Mouse (Mus musculus) kidney, postnatal 0 days (tissue): Measurements from ENCODE around the gene Gpr50. TPM values are rescaled to one million over a fixed set of nuclear protein-coding genes. Genes with fewer than 3 reads are reported as not detected.

ENCODE experiments used
- ATAC-seq: fragments of 200-750 bp; cut with Nextera tagmentation; replicated peaks from 2 replicates; pipeline ENCODE4 v1.8.0; 2017; ENCODE audit warnings: low read depth, moderate number of reproducible peaks, moderate TSS enrichment, moderate library complexity; ENCODE audit not compliant: low FRiP score
- DNase-seq: peaks from one replicate; pipeline ENCODE4 v3.0.0-alpha.2; 2016; ENCODE audit warnings: low spot score
- H3K27ac ChIP-seq: fragments of 300-500 bp; sonication (generic); 2 replicates; pipeline ENCODE4 v1.5.1; 2014; ENCODE audit warnings: mild to moderate bottlenecking
- H3K27me3 ChIP-seq: fragments of 300-500 bp; sonication (generic); 2 replicates; pipeline ENCODE4 v1.6.1; 2014; ENCODE audit warnings: low read length, mixed read lengths; ENCODE audit not compliant: insufficient read depth
- H3K36me3 ChIP-seq: fragments of 300-500 bp; sonication (generic); 2 replicates; pipeline ENCODE4 v1.6.1; 2014; ENCODE audit warnings: low read length, mixed read lengths; ENCODE audit not compliant: insufficient read depth
- H3K4me1 ChIP-seq: fragments of 300-500 bp; sonication (generic); replicated peaks from 2 replicates; pipeline ENCODE4 v1.6.1; 2014; ENCODE audit warnings: antibody characterized with exemption, low read length, mixed read lengths; ENCODE audit not compliant: insufficient read depth
- H3K4me2 ChIP-seq: fragments of 300-500 bp; sonication (generic); 2 replicates; pipeline ENCODE4 v1.6.1; 2014; ENCODE audit warnings: mild to moderate bottlenecking, low read length, moderate library complexity, mixed read lengths
- H3K4me3 ChIP-seq: fragments of 300-500 bp; sonication (generic); replicated peaks from 2 replicates; pipeline ENCODE4 v1.5.1; 2014; ENCODE audit warnings: low read depth, low read length
- H3K9ac ChIP-seq: fragments of 300-500 bp; sonication (generic); 2 replicates; pipeline ENCODE4 v1.6.1; 2014; ENCODE audit warnings: low read depth, low read length
- H3K9me3 ChIP-seq: fragments of 300-500 bp; sonication (generic); replicated peaks from 2 replicates; pipeline ENCODE4 v1.6.1; 2016; ENCODE audit warnings: low read length, inconsistent platforms, mixed read lengths
- CTCF ChIP-seq: IDR thresholded peaks from 2 replicates; pipeline ENCODE4 v1.5.1; 2016; ENCODE audit warnings: antibody characterized with exemption, low read depth, mild to moderate bottlenecking, moderate library complexity
- WGBS: fragments of 180-500 bp; shearing (Covaris S2); extraction: QIAGEN DNeasy Blood & Tissue Kit; methylation state at CpG from one replicate; pipeline ENCODE4 v1.1.7; 2014; 5-methylcytosine and 5-hydroxymethylcytosine counted together
- polyA plus RNA-seq: library from polyadenylated mRNA; unstranded; fragments of >200 nt; fragmentation: Nextera tagmentation; extraction: Ambion mirVana; gene quantifications from 2 replicates; pipeline ENCODE4 v1.2.1, GENCODE M21; 2015

Gpr50 gene
- polyA plus RNA-seq, 1 experiment from 2014 or later, result 0.26 TPM

DNA sequence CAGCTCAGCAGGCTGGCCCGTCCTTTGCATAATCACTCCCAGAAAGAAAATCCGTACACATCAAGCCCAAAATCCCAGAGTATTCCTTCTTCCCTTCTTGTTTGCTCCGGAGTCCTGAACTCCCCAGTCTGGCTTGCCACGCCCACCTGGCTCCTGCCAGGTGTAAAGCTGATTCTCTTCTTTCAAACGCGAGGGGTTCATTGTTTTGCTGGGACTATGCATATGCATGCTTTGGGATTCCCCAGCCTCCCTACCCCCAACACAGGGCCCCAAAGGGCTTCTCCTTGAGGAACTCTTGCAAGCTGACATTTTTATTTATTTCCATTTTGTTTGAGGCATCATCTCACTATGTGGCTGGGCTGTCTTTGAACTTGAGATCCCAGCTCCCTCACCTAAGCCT lies 6.8 kb downstream of the Gpr50 start:
- Histone ChIP-seq H3K27ac (no peak overlapping the region), H3K4me1 (no peaks in the 10 kb centered on the region), H3K27me3 (peaks cover 4% of the 10 kb centered on the region; the same call in 1 of the 2 replicates), H3K36me3 (no peaks in the 10 kb centered on the region), H3K4me2 (no peak overlapping the region), H3K9ac (no peak overlapping the region), H3K9me3 (no peaks in the 10 kb centered on the region), H3K4me3 (no peak overlapping the region)
- WGBS, result 22% methylated on average over 6 of the region's 6 CpGs
- ATAC-seq (no peak), DNase-seq (no peak)
- no peak for TF ChIP-seq CTCF

DNA sequence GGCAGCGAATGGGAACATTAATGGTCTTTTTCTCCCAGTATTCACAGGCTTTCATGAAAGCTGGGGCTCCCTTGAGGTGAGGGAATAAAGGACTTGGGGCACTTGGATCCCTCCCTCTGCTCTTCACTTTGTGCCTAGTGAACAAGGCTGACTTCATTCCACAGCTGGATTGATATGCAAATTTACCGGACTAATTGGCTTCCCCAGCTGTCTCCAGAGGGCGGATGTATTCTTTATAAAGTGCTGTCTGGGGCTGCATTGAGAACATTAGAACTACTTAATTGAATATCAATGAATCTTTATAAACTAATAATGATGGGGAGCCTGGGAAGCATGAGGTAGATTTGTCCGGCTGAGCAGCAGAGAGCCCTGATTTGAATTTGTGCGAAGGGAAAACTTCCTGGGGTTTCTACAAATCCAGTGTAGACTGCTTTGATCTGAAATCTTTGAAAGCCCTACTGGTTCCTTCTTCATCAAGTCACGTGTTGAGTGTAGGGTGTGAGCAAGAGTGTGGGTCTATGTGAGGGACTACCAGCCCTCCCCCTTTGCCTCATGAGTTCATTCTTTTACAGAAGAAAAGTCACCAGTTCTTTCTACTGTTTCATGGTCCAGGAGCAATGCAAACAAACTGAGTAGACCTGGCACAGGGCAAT lies 37.5 kb downstream of the Gpr50 start:
- no peak overlapping the region for H3K4me2 ChIP-seq
- H3K9ac ChIP-seq, result no peak overlapping the region
- H3K27me3 ChIP-seq, result no peaks in the 10 kb centered on the region
- WGBS, result 32% methylated on average over 6 of the region's 6 CpGs
- H3K27ac ChIP-seq, result no peak overlapping the region
- no peaks in the 10 kb centered on the region for H3K36me3 ChIP-seq
- H3K4me1 ChIP-seq, result no peaks in the 10 kb centered on the region
- ATAC-seq (no peak), DNase-seq (no peak)
- H3K4me3 ChIP-seq, result no peak overlapping the region
- no peak for TF ChIP-seq CTCF
- H3K9me3 ChIP-seq, result no peaks in the 10 kb centered on the region

Other genes with a start within 250 kb of the Gpr50 start
- gene Cd99l2, start 170.8 kb upstream of the Gpr50 start, polyA plus RNA-seq, result 22.2 and 24.7 TPM in 2 replicates
- gene Hmgb3, start 107.7 kb upstream of the Gpr50 start, polyA plus RNA-seq, result 171 and 199 TPM in 2 replicates
- 56.5 and 62.6 TPM in 2 replicates for gene Vma21, start 152.3 kb downstream of the Gpr50 start, polyA plus RNA-seq